Mouse (Mus musculus) effector memory CD4-positive, alpha-beta T cell, adult 7 months (primary cell): ENCODE results near the gene Olfr1023. TPM values are rescaled to one million over a fixed set of nuclear protein-coding genes. Genes with fewer than 3 reads are reported as not detected.

Experiments used
- polyA plus RNA-seq: library from polyadenylated mRNA; unstranded; fragments of 100-300 nt; shearing (Covaris generic); gene quantifications from one replicate; pipeline ENCODE4 v1.2.1, GENCODE M21; 2017

Gene Olfr1023
- polyA plus RNA-seq = not detected

GRCm38 (mm10) chr2:85885340-85885739 is at the start of gene Olfr1023:
TSS of gene Olfr1023 (plus strand) at chr2:85885640.

GRCm38 (mm10) chr2:85845383-85845782 is 40.1 kb upstream of the Olfr1023 start, which contains the start of gene Olfr1019:
TSS of gene Olfr1019 (minus strand) at chr2:85845483.

GRCm38 (mm10) chr2:85846730-85847129 is 38.7 kb upstream of the Olfr1023 start, which contains the start of gene Olfr1020:
TSS of gene Olfr1020 (plus strand) at chr2:85847030.

GRCm38 (mm10) chr2:85868294-85868693 is 17.1 kb upstream of the Olfr1023 start, which contains the start of gene Olfr1022:
TSS of gene Olfr1022 (plus strand) at chr2:85868594.

GRCm38 (mm10) chr2:85904952-85905351 is 19.5 kb downstream of the Olfr1023 start, which contains the start of gene Olfr1024:
TSS of gene Olfr1024 (minus strand) at chr2:85905052.

GRCm38 (mm10) chr2:85914893-85915292 is 29.5 kb downstream of the Olfr1023 start, which contains the start of gene Olfr1025-ps1:
TSS of gene Olfr1025-ps1 (plus strand) at chr2:85915193.

GRCm38 (mm10) chr2:85921258-85921657 is 35.8 kb downstream of the Olfr1023 start, which contains the start of gene Olfr1026:
TSS of gene Olfr1026 (plus strand) at chr2:85921558.

Other genes with a start within 250 kb of the Olfr1023 start
- gene Olfr1002, start 234.9 kb upstream of the Olfr1023 start, polyA plus RNA-seq = not detected
- gene Olfr154, start 221.2 kb upstream of the Olfr1023 start, polyA plus RNA-seq = not detected
- not detected for gene Olfr1006, start 206.9 kb upstream of the Olfr1023 start, polyA plus RNA-seq
- gene Olfr1008, start 196.2 kb upstream of the Olfr1023 start, polyA plus RNA-seq = not detected
- not detected for gene Olfr1009, start 170.2 kb upstream of the Olfr1023 start, polyA plus RNA-seq
- not detected for gene Olfr1012, start 122.9 kb upstream of the Olfr1023 start, polyA plus RNA-seq
- gene Olfr1013, start 118.5 kb upstream of the Olfr1023 start, polyA plus RNA-seq = 0.11 TPM
- gene Olfr1014, start 112.9 kb upstream of the Olfr1023 start, polyA plus RNA-seq = 0.21 TPM
- gene Olfr1015, start 103.6 kb upstream of the Olfr1023 start, polyA plus RNA-seq = 0.51 TPM
- gene Olfr1016, start 83.1 kb upstream of the Olfr1023 start, polyA plus RNA-seq = 1.2 TPM
- not detected for gene Olfr1018, start 67.2 kb upstream of the Olfr1023 start, polyA plus RNA-seq
- gene Olfr1019, start 40.2 kb upstream of the Olfr1023 start, polyA plus RNA-seq = not detected
- not detected for gene Olfr1020, start 38.6 kb upstream of the Olfr1023 start, polyA plus RNA-seq
- not detected for gene Olfr1022, start 17.0 kb upstream of the Olfr1023 start, polyA plus RNA-seq
- not detected for gene Olfr1024, start 19.4 kb downstream of the Olfr1023 start, polyA plus RNA-seq
- gene Olfr1025-ps1, start 29.6 kb downstream of the Olfr1023 start, polyA plus RNA-seq = not detected
- not detected for gene Olfr1026, start 35.9 kb downstream of the Olfr1023 start, polyA plus RNA-seq
- gene Olfr1028, start 64.8 kb downstream of the Olfr1023 start, polyA plus RNA-seq = not detected
- gene Olfr1029, start 88.3 kb downstream of the Olfr1023 start, polyA plus RNA-seq = not detected
- 0.11 TPM for gene Olfr1030, start 93.6 kb downstream of the Olfr1023 start, polyA plus RNA-seq
- not detected for gene Olfr1031, start 104.7 kb downstream of the Olfr1023 start, polyA plus RNA-seq
- not detected for gene Olfr1032, start 119.9 kb downstream of the Olfr1023 start, polyA plus RNA-seq
- gene Olfr1033, start 135.0 kb downstream of the Olfr1023 start, polyA plus RNA-seq = 18.8 TPM
- gene Olfr1034, start 160.2 kb downstream of the Olfr1023 start, polyA plus RNA-seq = not detected
- gene Olfr1036, start 188.4 kb downstream of the Olfr1023 start, polyA plus RNA-seq = not detected
- not detected for gene Olfr1037, start 201.7 kb downstream of the Olfr1023 start, polyA plus RNA-seq